23 mouse cellular contexts compared by ENCODE assay signal in the genomic region with DNA sequence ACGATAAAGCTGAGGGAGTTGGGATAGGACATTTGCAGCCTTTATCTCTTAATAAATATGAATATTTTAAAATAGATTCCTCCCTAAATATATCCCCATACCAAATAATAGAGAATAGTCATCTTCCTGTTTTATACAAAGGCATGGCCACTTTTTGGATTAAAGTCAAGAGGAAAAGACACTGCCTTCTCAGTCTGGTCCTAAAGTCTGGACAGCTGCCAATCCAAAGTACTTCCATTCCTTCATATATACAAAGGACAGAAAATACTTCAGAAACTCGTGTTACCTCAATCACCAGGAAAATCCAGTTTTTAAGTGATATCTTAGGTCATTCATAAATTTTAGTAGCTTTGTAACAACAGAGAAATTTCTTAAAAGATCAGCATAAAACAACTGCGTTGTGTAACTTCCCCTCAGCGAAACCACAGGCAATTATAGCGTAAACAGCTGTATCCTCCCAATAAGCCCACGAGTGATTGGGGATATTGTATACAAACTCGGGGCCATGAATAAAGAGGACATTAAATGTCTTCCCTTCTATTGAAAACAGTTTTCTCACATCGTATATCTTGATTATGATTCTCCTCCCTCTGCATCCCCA. TPM values are rescaled to one million over a fixed set of nuclear protein-coding genes. Genes with fewer than 3 reads are reported as not detected.
DNase-seq lines count a peak whose midpoint lies in the region; ATAC-seq and TF ChIP-seq lines count a peak whose summit lies in the region.
"Had no signal": no experiment of that assay in that cellular context is flagged by ENCODE, and none has a peak within 500 bp of the region (broad histone marks: within the 10 kb centered on the region; RNA-seq: fewer than 3 reads in every experiment).

No protein-coding gene starts in this region.

- peak; percentile 62; the same call in 1 of the 2 replicates for ATAC-seq in lung, embryonic 14.5 days (ENCODE audit: insufficient read depth)
- peak; percentile 82 for ATAC-seq in common myeloid progenitor, adult 5-6 weeks (replicated peaks; ENCODE audit: low read depth, poor library complexity, severe bottlenecking)
- peak; percentile 70 for ATAC-seq in megakaryocyte progenitor cell, adult 5-6 weeks (replicated peaks; ENCODE audit: poor library complexity)
- ATAC-seq: activated CD4-positive, CD25-positive, alpha-beta regulatory T cell, adult 4 months; Patski had no signal

- H3K9ac ChIP-seq in lung, embryonic 14.5 days = no peak overlapping the region
- H3K9ac ChIP-seq: embryonic facial prominence, embryonic 15.5 days; hindbrain, embryonic 15.5 days; limb, embryonic 13.5 days; neural tube, embryonic 13.5 days had no signal

- peak; percentile 90 for DNase-seq in heart, adult 11 months
- no peak for DNase-seq in heart, postnatal 14 days
- DNase-seq in lung, embryonic 14.5 days = peak; percentile 81
- no peak for DNase-seq in lung, postnatal 4 days
- no peak for DNase-seq in thymus, postnatal 36 days
- DNase-seq in layer of hippocampus, adult 9-11 months = no peak
- DNase-seq: adrenal gland, postnatal 25 days; B cell, adult 2 months; cerebellum, adult 8-10 months; gastrocnemius, postnatal 36 days; kidney, adult 2 months; kidney, postnatal 25 days; right cerebral cortex, postnatal 25 days had no signal

- WGBS in lung, embryonic 14.5 days = 28% methylated on average over 8 of the region's 8 CpGs

- no peaks in the 10 kb centered on the region for H3K9me3 ChIP-seq in lung, embryonic 14.5 days (ENCODE audit: low read depth, low read length)
- H3K9me3 ChIP-seq: embryonic facial prominence, embryonic 15.5 days; forebrain, embryonic 10.5 days; hindbrain, embryonic 15.5 days; limb, embryonic 13.5 days had no signal

- no peak for TF ChIP-seq CTCF in lung, embryonic 14.5 days (IDR thresholded peaks at IDR 0.05; ENCODE audit: low read depth)

- 0 out of 2 replicates have a peak overlapping the region, but pooled peaks have one; percentile 12 for H3K27ac ChIP-seq in lung, embryonic 14.5 days (ENCODE audit: low read depth)
- H3K27ac ChIP-seq: embryonic facial prominence, embryonic 15.5 days; forebrain, embryonic 10.5 days; hindbrain, embryonic 15.5 days; limb, embryonic 13.5 days; neural tube, embryonic 13.5 days had no signal

- no peaks in the 10 kb centered on the region for H3K4me1 ChIP-seq in lung, embryonic 14.5 days (ENCODE audit: insufficient read depth)
- H3K4me1 ChIP-seq: forebrain, embryonic 10.5 days; hindbrain, embryonic 15.5 days; limb, embryonic 13.5 days; neural tube, embryonic 13.5 days had no signal

- no peaks in the 10 kb centered on the region for H3K36me3 ChIP-seq in lung, embryonic 14.5 days (ENCODE audit: insufficient read depth)
- H3K36me3 ChIP-seq: embryonic facial prominence, embryonic 15.5 days; forebrain, embryonic 10.5 days; hindbrain, embryonic 15.5 days; limb, embryonic 13.5 days; neural tube, embryonic 13.5 days had no signal

- H3K27me3 ChIP-seq in lung, embryonic 14.5 days (ENCODE audit: insufficient read depth, low read length) = no peaks in the 10 kb centered on the region
- H3K27me3 ChIP-seq: embryonic facial prominence, embryonic 15.5 days; hindbrain, embryonic 15.5 days; limb, embryonic 13.5 days; neural tube, embryonic 13.5 days; Patski had no signal

- intact Hi-C loops in heart, postnatal 14 days (cut with DNase I) = loop anchor here (5.0 kb wide), 1 partner anchor 37 kb away; no protein-coding TSS in a partner anchor

- H3K4me3 ChIP-seq in lung, embryonic 14.5 days (ENCODE audit: low read depth, low read length) = no peak overlapping the region
- H3K4me3 ChIP-seq: embryonic facial prominence, embryonic 15.5 days; forebrain, embryonic 10.5 days; hindbrain, embryonic 15.5 days; limb, embryonic 13.5 days; neural tube, embryonic 13.5 days had no signal

- H3K4me2 ChIP-seq in lung, embryonic 14.5 days = no peak overlapping the region
- H3K4me2 ChIP-seq: embryonic facial prominence, embryonic 15.5 days; hindbrain, embryonic 15.5 days; limb, embryonic 13.5 days; midbrain, embryonic 11.5 days; neural tube, embryonic 13.5 days had no signal

RNA-seq across cellular contexts. Expression of gene Ifngr1, which starts 32.1 kb away (rescaled TPM):
- 10 to 100 TPM; 57.1 to 63.8 TPM for total RNA-seq in heart, postnatal 14 days (2021)
- 67.1 and 71.1 TPM in 2 replicates for polyA plus RNA-seq in lung, embryonic 14.5 days (2014; fragmentation: Nextera tagmentation; extraction: Ambion mirVana)
- 122 and 127 TPM in 2 replicates for total RNA-seq in common myeloid progenitor, adult 5-6 weeks (2017)
- 384 and 439 TPM in 2 replicates for total RNA-seq in megakaryocyte progenitor cell, adult 5-6 weeks (2015)
- total RNA-seq in megakaryocyte progenitor cell, adult 5-6 weeks (2017) = 295 and 330 TPM in 2 replicates

Comparison
In these comparisons a context has a peak if more than half of its experiments do, and no peak if none do; other contexts are left out.
1. DNase-seq: peak in heart, adult 11 months (single experiment) and lung, embryonic 14.5 days (single experiment); none in heart, postnatal 14 days (0 of 2), lung, postnatal 4 days (0 of 2), thymus, postnatal 36 days (0 of 2) and layer of hippocampus, adult 9-11 months (single experiment).
2. Peak in every context shown above with its lines, with median percentiles within 50 percentile points of each other: ATAC-seq.